Mouse (Mus musculus) cerebellum, postnatal 14 days (tissue): ENCODE results near the gene Fig4.

Experiments
- DNase-seq, 2 experiments: peaks; one replicate each; pipeline ENCODE4 v3.0.0; 2021; ENCODE audit warnings: mixed read lengths in 2 of 2

The Fig4 gene

GRCm38 (mm10) chr10:41260243-41261006, 42.6 kb downstream of the Fig4 start:
- DNase-seq, result no peak

- DNase-seq, result no peak
Observed at GRCm38 (mm10) chr10:41250749-41251065, 52.4 kb downstream of the Fig4 start.

- no peak for DNase-seq
Observed at GRCm38 (mm10) chr10:41250045-41250748, 52.9 kb downstream of the Fig4 start.

GRCm38 (mm10) chr10:41249006-41249659, 53.9 kb downstream of the Fig4 start:
- DNase-seq, result no peak

- DNase-seq, result no peak
Observed at GRCm38 (mm10) chr10:41247800-41248473, 55.1 kb downstream of the Fig4 start.

- no peak for DNase-seq
Observed at GRCm38 (mm10) chr10:41246111-41246510, 56.9 kb downstream of the Fig4 start.

- no peak for DNase-seq
Observed at GRCm38 (mm10) chr10:41245477-41245876, 57.6 kb downstream of the Fig4 start.

GRCm38 (mm10) chr10:41245028-41245427, 58.0 kb downstream of the Fig4 start:
- DNase-seq, result no peak

GRCm38 (mm10) chr10:41243930-41244329, 59.1 kb downstream of the Fig4 start:
- no peak for DNase-seq

GRCm38 (mm10) chr10:41241558-41242242, 61.4 kb downstream of the Fig4 start:
- no peak for DNase-seq

GRCm38 (mm10) chr10:41241080-41241479, 62.0 kb downstream of the Fig4 start:
- no peak for DNase-seq

GRCm38 (mm10) chr10:41236020-41236419, 67.0 kb downstream of the Fig4 start:
- DNase-seq, result no peak

- no peak for DNase-seq
Observed at GRCm38 (mm10) chr10:41235584-41235983, 67.5 kb downstream of the Fig4 start.

GRCm38 (mm10) chr10:41235159-41235558, 67.9 kb downstream of the Fig4 start:
- no peak for DNase-seq

- DNase-seq, result no peak
Observed at GRCm38 (mm10) chr10:41234552-41234951, 68.5 kb downstream of the Fig4 start.

GRCm38 (mm10) chr10:41233140-41233539, 69.9 kb downstream of the Fig4 start:
- no peak for DNase-seq

GRCm38 (mm10) chr10:41231163-41231835, 71.8 kb downstream of the Fig4 start:
- DNase-seq, result no peak

GRCm38 (mm10) chr10:41227626-41228025, 75.4 kb downstream of the Fig4 start:
- DNase-seq, result peak; percentile 19 to 29

- DNase-seq, result no peak
Observed at GRCm38 (mm10) chr10:41223499-41223898, 79.6 kb downstream of the Fig4 start.

- DNase-seq, result peak; percentile 41 to 66
Observed at GRCm38 (mm10) chr10:41221204-41221603, 81.9 kb downstream of the Fig4 start.

- DNase-seq, result no peak
Observed at GRCm38 (mm10) chr10:41218897-41219296, 84.2 kb downstream of the Fig4 start.

GRCm38 (mm10) chr10:41214083-41214482, 89.0 kb downstream of the Fig4 start:
- DNase-seq, result no peak
